Mouse (Mus musculus) adrenal gland, adult 8-10 months (tissue): Measurements from ENCODE around the gene Akr7a5. TPM values are rescaled to one million over a fixed set of nuclear protein-coding genes. Genes with fewer than 3 reads are reported as not detected.

ENCODE experiments used
- DNase-seq: peaks from one replicate; pipeline ENCODE4 v3.0.0; 2022
- total RNA-seq, 4 experiments: library from RNA; stranded (reverse); gene quantifications; 2 replicates each; pipeline ENCODE4 v1.2.4; 2022

The Akr7a5 gene
- total RNA-seq = 10 to 100 TPM; 65.4 to 73.5 (median 68.8) TPM

DNA sequence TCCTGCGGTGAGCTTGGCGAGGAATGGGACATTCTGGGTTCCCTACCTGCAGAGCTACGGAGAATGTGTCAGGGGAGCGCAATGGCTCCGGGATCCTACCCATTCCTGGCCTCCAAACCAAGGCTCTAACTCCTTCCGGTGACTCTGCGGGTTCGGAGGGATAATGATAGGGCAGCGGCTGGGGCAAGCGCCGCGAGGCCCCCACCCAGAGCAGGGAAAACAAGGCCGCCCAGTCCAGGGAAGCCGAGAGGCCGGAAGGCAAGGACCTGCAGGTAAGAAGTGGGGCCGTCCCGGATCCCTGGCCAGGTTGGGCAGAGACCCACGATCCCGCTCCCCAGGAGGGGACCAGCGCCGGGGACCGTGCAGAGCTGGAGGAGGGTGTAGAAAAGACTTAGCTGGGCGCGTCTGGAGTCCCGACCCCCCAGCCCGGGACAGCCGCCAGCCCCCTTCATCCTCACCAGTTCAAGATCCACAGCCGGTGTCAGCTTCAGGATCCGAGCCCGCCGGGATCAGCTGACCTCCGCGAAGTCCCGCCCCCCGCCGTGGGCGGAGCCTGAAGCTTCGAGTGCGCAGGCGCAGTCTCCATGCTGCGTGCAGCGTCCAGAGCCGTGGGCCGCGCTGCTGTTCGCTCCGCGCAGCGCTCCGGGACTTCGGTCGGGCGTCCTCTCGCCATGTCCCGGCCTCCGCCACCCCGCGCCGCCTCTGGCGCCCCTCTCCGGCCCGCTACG, at the start of gene Akr7a5, which contains the start of gene Pqlc2:
TSS of gene Akr7a5 (plus strand) at position 574 of the 728 bp plus-strand sequence.
TSS of gene Pqlc2 (minus strand) at position 538 of the 728 bp plus-strand sequence.
- peak; percentile 93 for DNase-seq

DNA sequence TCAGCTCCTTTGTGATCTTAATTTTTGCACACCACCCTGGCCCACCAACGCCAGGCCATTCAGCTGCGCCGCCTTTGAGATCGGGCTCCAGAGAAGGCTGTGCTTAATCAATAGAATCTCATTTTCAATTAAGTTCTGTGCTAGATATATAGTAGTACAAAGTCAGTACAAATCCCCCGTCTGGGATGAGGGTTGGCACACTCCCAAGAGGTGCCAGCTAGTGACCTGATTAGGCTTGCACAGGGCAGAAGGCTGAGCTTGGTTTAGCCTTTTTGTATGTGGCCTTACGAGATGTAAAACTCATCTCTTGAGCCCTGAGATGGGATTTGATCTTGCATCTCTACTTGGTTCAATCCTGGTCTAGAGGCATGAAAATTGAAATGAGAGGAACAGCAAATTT, 47.6 kb upstream of the Akr7a5 start:
- DNase-seq = no peak

DNA sequence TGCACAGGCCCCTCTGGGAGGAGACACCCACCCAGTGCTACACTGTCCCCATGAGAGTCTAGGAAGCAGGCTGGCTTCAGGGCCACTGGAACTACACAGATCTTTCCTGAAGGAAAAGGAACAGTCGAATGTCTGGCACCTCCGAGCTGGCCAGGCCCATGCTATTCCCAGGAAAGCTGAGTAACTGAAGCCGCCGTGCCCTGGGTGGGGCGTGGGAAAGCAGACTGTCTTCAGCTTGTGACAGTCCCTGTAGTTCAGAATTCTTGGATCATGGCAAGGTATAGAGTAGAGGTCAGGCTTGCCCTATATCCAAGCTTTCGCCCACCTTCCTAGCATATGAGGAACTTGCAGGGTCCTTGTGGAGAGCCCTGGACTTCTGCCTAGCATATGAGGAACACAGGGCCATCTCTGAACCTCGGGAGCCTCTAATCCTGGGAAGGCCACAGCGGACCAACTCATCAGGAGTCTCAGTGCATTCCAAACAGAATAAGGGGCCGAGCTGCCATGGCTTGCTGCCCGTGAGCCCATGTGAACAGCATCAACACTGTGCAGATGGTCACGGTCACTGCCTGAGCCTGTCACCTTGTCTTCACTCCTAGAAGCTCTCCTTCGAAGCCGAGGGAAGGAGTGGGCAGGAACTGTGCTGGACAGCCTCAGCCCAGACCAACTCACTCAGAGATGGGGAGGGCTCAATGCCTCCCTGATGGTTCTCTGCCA, 44.6 kb upstream of the Akr7a5 start:
- DNase-seq = no peak

DNA sequence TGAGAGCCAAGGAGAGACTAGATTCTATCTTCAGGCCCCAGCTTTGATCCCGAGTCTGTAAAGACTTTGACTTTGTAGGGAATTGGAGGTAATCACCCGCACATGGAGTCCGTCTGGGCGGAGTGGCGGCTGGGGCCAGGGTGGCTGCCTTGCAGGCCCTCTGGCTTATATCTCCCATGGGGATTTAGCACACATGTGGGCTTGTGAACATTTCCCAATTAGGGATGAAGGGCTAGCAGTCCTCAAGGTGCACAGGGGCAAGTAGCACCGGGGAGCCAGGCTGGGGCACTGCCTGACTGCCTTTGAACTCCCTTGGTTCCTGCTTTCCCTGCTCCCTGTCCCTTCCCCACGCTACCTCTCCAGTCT, 44.1 kb upstream of the Akr7a5 start:
- no peak for DNase-seq

DNA sequence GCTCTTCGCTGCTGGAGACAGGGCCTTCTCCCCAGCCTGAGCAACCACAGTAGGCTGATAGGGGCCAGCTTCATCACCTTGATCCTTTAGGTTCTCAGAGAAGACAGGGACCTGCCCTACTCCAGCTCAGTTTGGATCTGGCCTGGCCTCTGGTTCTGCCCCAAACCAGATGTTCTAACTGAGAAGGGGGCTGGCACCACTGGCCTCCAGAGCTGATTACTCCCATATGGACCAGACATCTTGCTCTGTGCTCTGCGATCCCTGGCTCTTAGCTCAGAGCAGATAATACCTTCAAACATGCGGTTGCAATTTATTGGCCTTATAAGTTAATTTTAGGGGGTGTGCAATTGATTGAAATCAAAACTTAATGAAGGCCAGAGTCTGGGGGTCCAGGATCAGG, 43.2 kb upstream of the Akr7a5 start:
- DNase-seq = no peak

DNA sequence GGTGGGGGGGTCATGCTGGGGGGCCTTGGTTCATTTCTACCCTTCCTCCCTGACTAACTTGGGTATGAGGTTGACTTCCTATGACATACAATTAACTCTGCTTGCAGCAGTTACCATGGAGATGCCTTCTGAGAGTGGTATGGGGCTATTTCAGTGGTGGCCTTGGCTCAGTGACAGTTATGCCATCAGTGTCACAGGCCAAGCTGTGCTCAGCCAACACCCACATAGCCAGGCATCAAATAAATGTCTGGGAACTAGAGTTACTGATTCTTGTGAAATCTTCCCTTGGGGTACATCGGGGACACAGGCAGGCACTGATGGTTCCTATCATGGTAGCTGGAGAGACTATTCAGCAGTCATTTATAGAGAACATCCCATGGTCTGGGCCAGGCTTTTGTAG, 42.3 kb upstream of the Akr7a5 start:
- no peak for DNase-seq

DNA sequence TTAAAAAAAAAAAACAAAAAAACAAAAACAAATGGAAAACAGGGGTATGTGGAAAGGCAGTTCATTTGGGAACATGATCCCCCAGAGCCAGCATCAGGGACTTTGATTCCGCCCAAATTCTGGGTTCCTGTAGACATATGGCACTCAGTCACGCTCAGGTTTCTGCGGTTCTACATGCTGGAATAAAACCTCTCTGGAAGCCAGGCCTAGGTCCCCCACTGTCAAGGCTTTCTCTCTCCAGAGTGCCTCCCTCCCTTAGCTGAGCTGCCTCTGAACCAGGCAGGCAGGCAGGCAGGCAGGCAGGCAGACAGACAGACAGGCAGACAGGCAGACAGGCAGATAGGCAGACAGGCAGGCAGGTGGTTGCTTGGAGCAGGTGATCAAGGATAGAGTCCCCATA, 40.4 kb upstream of the Akr7a5 start:
- no peak for DNase-seq

DNA sequence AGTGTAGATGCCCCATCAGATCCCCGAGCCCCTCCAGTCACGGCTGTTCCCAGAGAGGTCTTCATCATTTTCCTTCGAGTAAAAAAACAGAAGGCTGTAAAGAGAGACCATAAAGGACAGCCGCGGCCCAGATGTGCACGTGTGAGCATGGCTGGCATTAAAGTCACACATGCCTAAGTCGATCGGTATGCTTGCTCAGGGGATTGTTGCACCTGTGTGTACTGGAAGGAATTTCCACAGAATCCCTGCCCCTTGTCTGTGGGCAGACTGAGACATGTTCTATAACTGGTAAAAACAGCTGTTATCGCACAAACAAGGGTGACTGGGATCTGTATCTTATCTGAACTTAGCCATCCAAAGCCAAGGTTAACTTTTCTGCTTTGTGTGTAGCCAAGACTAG, 39.0 kb upstream of the Akr7a5 start:
- no peak for DNase-seq

DNA sequence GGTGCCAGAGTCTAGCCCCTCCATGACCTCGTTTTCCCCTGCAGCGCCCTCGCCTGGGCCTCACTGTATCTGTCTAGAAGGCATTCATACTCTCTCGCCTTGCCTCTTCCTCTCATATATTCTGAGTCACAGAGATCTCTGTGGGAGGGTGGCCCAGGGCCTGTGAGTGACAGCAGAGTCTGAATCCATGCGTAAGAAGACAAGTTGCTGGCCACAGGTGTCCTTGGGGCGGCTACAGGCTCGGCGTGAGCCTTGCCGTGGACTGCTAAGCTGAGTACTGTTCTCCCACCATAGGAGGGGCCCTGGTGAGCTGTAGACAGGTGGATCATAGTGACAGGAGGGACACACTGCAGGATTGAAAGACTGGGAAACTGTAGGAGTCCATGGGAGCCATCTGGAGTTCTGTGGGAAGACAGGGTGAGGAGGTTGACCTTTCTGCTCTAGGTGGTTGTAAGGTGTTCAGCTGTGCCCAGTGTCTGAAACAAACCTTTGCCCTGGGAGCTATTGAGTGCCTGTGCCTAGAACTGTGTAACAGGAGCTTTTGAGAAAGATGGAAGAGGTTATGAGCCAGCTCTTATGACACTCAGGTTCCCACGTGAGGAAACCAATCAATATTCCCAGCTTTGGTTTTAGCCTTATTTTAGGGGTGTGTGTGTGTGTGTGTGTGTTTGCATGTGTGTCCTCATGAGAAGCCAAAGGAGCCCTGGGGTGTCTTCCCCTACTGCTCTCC, 37.4 kb upstream of the Akr7a5 start:
- DNase-seq = peak; percentile 64

DNA sequence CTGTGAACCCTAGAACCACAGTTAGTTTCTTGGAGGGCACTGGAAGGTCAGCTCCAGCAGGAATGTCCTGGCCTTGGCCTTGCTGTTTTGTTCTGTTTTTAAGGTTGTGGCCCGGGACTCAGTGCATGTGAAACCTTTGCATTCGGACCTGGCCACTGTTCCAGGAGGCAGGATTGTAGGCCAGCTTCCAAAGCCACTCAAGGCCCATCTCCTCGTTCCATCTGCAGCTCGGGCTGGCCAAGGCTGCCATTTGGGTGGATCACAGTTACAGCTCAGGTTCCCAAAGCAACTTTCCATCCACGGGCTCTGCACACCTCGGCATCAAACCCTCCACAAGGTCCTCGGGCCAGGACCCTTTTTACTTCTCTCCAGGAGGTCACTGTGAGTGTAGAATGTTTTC, 36.0 kb upstream of the Akr7a5 start:
- DNase-seq = no peak

DNA sequence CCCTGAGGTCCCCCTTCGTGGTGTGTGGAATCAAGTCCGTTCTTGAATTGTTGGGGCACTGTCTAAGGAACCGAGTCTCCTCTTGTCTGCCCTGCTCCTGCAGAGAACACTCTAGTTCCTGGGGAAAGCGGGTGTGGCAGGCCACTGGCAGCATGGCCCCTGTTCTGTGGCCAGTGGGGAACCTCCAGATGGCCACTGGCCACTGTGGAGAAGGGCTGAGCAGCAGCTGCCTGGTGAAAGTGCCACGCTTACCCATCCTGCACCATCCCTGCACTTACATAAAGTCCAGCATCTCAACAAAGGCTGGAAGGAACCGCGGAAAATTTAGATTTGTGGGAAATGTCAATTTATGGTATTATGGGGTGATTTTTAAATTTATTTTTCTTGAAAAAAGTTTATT, 34.1 kb upstream of the Akr7a5 start:
- no peak for DNase-seq

DNA sequence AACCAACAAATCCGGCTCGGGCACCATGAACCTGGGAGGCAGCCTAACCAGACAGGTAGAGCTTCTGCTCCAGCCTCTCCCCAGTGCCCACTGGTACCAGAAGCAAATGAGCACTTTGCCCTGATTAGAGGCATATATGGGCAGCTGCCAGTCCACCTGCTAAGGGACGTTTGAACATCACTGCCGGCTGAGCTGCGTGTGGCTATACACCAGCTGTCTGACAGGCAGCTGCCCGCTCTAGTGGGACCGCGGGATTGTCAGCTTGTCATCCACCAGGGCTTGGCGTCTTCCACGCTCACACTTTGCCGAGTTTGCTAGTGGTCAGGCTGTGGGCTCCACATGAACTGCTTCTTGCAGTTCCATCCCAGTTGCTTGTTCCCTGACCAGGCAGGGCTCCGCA, 30.0 kb upstream of the Akr7a5 start:
- no peak for DNase-seq

DNA sequence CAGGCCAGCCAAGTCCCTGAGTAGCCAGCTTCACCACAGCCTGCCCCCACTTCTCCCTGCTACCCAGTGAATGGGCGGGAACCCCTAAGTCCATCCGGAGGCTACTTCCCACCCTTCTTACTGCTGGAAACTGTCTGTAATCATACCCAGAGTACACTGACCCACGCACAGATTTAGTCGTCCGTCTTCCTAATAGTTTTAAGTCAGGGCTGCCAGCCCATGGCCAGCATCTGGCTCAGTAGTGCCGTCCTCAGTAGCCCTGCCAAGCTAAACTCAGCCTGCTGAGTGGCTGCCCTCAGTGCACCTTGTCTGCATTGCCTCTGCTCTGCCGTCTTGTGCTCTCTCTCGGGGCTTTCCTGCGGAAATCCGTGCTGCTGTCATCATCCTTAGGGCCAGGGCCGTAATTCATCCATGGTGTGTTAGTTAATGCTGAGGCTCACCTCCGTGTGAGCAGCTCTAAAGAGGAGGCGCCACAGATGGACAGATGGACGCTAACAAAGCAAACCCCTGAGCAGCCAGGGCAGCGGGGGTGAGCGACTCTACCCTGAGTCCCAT, 28.7 kb upstream of the Akr7a5 start:
- DNase-seq = no peak

DNA sequence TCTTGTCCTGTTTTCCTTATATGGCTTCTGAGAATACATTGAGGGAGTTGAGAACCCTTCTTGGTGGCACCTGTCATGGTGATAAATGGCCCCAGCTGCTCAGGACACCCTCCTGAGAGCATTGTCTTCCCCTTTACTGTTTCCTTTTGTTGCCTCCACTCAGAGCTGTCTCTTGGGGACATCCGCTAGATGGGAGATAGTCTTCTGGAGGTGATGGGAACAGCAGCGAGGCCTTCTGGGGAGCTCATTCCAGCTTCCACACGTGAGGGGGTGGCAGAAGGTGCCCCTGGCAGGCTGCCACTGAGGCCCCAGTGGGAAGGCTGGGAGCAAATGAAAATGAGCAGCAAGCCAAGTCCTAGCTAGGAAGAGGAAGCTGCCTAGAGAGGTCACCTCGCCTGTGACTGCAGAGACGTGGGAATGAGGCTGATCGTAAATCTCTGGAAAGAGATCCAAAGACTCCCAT, 27.6 kb upstream of the Akr7a5 start:
- peak; percentile 40 for DNase-seq

DNA sequence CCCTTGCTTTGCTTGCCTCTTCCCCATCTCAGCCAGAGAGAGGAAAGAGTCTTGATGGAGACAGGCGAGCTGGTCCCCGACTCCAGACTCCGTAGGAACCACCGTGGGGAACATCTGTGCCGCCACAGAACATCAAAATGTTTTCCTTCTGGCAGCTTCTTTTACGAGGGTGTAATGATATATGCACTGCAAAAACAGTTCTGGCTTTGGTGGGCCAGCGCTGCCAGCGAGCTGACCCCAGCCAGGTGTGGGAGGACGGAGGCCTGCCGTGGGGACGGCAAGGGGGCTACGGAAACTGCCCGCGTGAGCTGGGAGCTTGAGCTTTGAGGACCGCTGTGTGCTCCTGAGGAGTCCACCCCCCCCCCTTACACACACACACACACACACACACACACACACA, 25.7 kb upstream of the Akr7a5 start:
- no peak for DNase-seq

DNA sequence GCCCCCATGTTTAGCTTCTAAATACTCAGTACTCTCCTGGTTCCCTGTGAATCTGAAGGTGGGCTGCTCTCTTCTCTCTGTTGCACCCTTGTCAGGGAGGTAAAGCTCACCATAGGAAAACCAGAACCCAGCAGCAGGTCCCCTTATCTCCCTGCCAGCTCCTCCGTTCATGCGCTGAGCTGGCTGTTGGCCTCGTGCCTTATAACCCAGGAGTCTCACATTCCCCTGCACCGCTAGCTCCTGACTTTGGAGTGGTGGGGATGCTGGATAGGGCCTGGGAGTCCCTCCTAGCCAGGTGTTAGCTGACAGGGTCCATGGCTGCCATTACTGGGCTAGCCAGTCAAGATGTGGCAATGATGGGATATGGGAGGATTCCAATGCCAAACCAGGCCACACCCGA, 24.3 kb upstream of the Akr7a5 start:
- DNase-seq = no peak

DNA sequence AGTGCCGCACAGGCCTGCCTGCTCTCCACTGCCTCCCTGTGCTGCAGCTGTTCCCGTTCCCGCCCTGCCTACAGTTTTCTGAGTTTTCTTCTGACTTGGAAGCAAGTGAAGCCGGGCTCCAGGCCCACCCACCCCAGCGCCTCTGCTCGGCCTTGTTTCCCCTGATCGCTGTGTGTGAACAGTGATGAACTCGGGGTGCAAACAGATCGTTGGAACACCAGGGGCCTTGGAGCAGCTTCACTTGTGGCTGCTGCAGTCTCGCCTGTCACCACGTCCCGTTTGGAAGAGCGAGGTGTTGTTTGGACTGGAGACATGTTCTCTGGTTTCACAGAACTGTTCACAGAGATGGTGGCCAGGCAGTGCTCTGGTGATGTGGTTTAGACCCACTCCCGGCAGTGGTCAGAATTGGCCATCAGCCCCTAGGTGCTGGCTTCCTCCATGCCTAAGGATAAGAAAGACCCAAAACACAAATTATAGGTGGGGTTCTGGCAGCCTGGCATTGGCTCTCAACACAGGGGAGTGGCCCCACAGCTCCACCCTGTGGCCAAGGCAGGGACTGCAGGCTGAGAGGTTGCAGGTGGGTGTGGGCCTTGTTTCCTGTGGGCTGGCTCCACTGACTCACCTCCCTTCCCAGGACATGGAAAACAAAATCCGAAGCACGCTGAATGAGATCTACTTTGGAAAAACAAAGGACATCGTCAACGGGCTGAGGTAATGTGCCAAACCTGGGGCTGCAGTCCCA, 23.3 kb upstream of the Akr7a5 start:
- DNase-seq = peak; percentile 71

DNA sequence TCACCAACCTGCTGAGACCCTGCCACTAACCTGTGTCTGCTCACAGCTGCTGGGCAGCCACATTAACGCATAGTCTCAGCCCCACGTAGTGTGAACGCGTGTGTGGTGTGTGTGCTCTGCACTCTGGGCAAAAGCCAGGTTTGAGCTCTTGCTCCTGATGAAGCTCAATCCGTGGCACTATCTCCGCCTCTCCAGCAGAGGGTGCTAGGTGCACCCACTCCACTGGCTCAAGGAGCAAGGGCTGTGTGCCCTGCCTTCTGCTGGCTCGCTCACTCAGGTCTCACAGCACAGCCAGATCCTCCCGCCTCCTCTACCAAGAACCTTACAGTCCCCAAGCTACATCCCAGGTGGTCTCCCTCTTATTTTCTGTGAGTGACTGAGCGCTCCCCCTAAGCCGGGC, 21.5 kb upstream of the Akr7a5 start:
- no peak for DNase-seq

DNA sequence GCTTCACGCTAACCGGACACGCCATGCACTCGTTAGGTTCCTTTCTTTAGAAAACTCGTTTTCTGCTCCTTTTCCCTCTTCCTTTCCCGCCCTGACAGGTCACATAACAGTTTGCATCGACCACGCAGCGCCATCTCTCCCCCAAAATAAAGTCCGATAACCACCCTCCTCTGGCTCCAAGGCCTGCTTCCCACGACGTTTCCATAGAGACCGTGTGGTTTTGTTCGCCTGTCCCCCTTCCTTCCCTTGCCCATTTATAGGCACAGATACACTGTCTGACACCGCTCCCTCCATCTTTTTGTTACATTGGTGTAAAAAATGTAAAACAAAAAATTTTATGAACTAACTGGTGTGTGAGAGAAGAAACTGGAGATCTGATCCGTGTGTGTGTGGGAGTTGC, 19.4 kb upstream of the Akr7a5 start:
- DNase-seq = no peak

DNA sequence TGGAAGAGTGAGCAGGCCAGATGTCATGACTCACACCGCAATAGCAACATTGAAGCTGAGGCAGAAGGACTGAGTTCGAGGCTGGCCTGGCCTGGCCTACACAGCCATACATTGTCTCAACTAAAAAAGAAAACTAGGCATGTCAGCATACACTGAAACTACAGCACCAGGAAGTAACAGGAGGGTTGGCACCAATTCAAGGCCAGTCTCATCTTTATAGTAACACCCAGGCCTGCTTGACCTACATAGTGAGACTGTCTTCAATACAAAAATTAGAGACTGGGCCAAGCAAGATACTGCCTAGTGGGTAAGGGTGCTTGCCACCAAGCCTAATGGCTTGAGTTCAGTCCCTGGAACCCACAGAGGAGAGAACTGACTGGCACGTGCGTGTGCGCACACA, 18.5 kb upstream of the Akr7a5 start:
- DNase-seq = no peak

DNA sequence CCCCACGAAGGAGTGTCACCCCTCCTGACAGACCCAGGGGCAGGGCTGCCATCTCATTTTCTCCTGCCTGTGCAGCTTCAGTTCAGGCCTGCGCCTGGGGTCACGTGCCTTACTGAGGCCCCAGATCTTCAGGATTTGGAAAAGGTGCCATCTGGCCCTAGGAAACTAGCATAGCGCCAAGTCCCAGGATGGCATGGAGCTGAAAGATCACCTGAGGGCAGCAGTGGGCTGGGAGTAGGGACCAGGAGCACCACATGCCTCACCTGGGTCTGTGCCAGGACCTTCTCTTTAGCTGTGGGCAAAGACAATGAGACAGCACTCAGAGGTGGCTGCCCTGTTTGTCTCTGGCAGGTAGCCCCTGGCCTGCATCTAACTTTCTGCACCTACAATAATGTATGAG, 13.0 kb upstream of the Akr7a5 start:
- DNase-seq = no peak

DNA sequence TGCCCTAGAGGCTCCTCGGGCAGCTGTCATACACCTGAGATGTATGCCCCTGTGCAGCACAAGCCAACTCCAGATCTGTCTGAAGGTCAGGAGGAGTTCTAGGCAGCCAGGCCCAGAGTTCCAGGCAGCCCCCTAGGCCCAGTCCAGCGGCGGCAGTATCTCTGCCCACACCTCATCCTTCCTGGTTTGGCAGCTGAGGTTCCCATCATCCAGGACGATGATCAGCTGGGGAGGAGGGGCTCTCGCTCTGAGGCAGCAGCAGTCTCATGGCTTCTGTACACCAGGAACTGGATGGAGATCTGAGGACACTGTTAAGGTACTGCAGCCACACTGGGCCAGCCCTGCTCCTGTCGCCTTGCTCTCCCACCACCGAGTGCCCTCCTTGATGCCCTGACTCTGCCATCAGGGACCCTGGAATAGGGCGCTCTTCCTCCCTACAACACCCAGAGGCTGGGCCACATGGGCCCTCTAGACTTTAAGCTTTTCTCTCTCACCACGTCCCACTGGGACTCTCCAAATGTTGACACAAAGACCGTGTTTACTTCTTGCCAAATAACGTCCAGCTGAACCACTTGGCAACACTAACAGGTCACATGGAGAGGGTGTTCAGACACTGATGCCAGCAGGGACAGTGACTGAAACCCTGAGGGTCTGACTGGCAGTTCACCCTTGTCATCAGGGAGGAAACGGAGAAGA, 11.7 kb upstream of the Akr7a5 start:
- no peak for DNase-seq
